Mouse (Mus musculus): Measurements from ENCODE around the gene Cxcl5.

- no peak for TF ChIP-seq CTCF (IDR thresholded peaks at IDR 0.05)
- TF ChIP-seq EP300 (IDR thresholded peaks at IDR 0.05) = peak; percentile 46; the same call in 1 of the 2 replicates
Observed at GRCm38 (mm10) chr5:90789306-90790073, 30.3 kb downstream of the Cxcl5 start.

Measured in lung, postnatal 0 days (tissue).